9 mouse cellular contexts compared by ENCODE assay signal in genomic region chr12:80157675-80158074, GRCm38 (mm10). TPM values are rescaled to one million over a fixed set of nuclear protein-coding genes. Genes with fewer than 3 reads are reported as not detected.
DNase-seq lines count a peak whose midpoint lies in the region; ATAC-seq and TF ChIP-seq lines count a peak whose summit lies in the region.
"Had no signal": no experiment of that assay in that cellular context is flagged by ENCODE, and none has a peak within 500 bp of the region (broad histone marks: within the 10 kb centered on the region; RNA-seq: fewer than 3 reads in every experiment).

No protein-coding gene starts in this region.

- no peaks in the 10 kb centered on the region for H3K9me3 ChIP-seq in kidney, postnatal 0 days (replicated peaks; ENCODE audit: low read length)
- H3K9me3 ChIP-seq in MEL (replicated peaks; ENCODE audit: insufficient read depth, low read length) = no peaks in the 10 kb centered on the region
- H3K9me3 ChIP-seq in liver, embryonic 13.5 days (replicated peaks) = 0 out of 2 replicates have a peak, but pooled peaks cover 3% of the 10 kb centered on the region
- H3K9me3 ChIP-seq: limb, embryonic 15.5 days had no signal

- no peak overlapping the region for H3K27ac ChIP-seq in cerebellum, adult 2 months (ENCODE audit: insufficient read depth, low read length)
- H3K27ac ChIP-seq in kidney, postnatal 0 days = no peak overlapping the region
- H3K27ac ChIP-seq in MEL (ENCODE audit: control insufficient read depth, low read depth, low read length) = no peak overlapping the region
- no peak overlapping the region for H3K27ac ChIP-seq in liver, embryonic 13.5 days
- H3K27ac ChIP-seq: limb, embryonic 15.5 days had no signal

- peak; percentile 92 for TF ChIP-seq RAD21 in MEL (IDR thresholded peaks at IDR 0.05; ENCODE audit: low read depth, low read length)

- no peaks in the 10 kb centered on the region for H3K79me2 ChIP-seq in MEL (ENCODE audit: control insufficient read depth, insufficient read depth, low read length, poor library complexity)

- no peak overlapping the region for H3K4me3 ChIP-seq in cerebellum, adult 2 months (replicated peaks; ENCODE audit: insufficient read depth, low read depth, low read length)
- H3K4me3 ChIP-seq in kidney, postnatal 0 days (replicated peaks; ENCODE audit: low read depth, low read length) = no peak overlapping the region
- H3K4me3 ChIP-seq in MEL (ENCODE audit: control insufficient read depth in 1 of 2, insufficient read depth in 1 of 2, low read depth in 2 of 2, low read length in 2 of 2) = peak overlapping the region; percentile 53 to 72
- no peak overlapping the region for H3K4me3 ChIP-seq in liver, embryonic 13.5 days (replicated peaks)
- H3K4me3 ChIP-seq: limb, embryonic 15.5 days had no signal

- no peak overlapping the region for H3K4me2 ChIP-seq in kidney, postnatal 0 days (ENCODE audit: low read length)
- peak overlapping the region; percentile 26; the same call in 1 of the 2 replicates for H3K4me2 ChIP-seq in liver, embryonic 13.5 days
- H3K4me2 ChIP-seq: limb, embryonic 15.5 days had no signal

- no peak overlapping the region for H3K9ac ChIP-seq in kidney, postnatal 0 days (ENCODE audit: low read depth, low read length)
- H3K9ac ChIP-seq in MEL (ENCODE audit: control insufficient read depth, low read depth, low read length, poor library complexity, severe bottlenecking) = peak overlapping the region; percentile 60
- no peak overlapping the region for H3K9ac ChIP-seq in liver, embryonic 13.5 days
- H3K9ac ChIP-seq: limb, embryonic 15.5 days had no signal

- TF ChIP-seq POLR2A in cerebellum, adult 2 months (IDR thresholded peaks at IDR 0.05; ENCODE audit: borderline replicate concordance, insufficient read depth, low read length) = no peak
- TF ChIP-seq POLR2A in MEL (IDR thresholded peaks at IDR 0.05; ENCODE audit: control insufficient read depth in 1 of 2, insufficient read depth in 1 of 2, low read depth in 1 of 2, low read length in 2 of 2, poor library complexity in 1 of 2) = no peak

- no peaks in the 10 kb centered on the region for H3K4me1 ChIP-seq in cerebellum, adult 2 months (ENCODE audit: control insufficient read depth, insufficient read depth, low read length)
- H3K4me1 ChIP-seq in kidney, postnatal 0 days (replicated peaks; ENCODE audit: insufficient read depth, low read length) = no peaks in the 10 kb centered on the region
- peaks cover 7 to 8% of the 10 kb centered on the region in 2 experiments; a peak in 2 of 4 replicates for H3K4me1 ChIP-seq in MEL (ENCODE audit: control insufficient read depth in 1 of 2, insufficient read depth in 2 of 2, low read length in 2 of 2)
- peaks cover 4% of the 10 kb centered on the region; the same call in 1 of the 2 replicates for H3K4me1 ChIP-seq in liver, embryonic 13.5 days (replicated peaks)
- H3K4me1 ChIP-seq: limb, embryonic 15.5 days had no signal

- peak; percentile 23; the same call in 1 of the 2 replicates for TF ChIP-seq CTCF in cerebellum, adult 2 months (IDR thresholded peaks at IDR 0.05; ENCODE audit: borderline replicate concordance, insufficient read depth, low read depth, low read length)
- peak; percentile 81 for TF ChIP-seq CTCF in kidney, postnatal 0 days (IDR thresholded peaks at IDR 0.05; ENCODE audit: low read depth)
- peak; percentile 27 to 87 (median 64) for TF ChIP-seq CTCF in MEL (IDR thresholded peaks at IDR 0.05 in 2 of 3, conservative IDR thresholded peaks at IDR 0.05 in 1 of 3; ENCODE audit: control insufficient read depth in 1 of 3, insufficient read depth in 1 of 3, low read depth in 2 of 3, low read length in 3 of 3, poor library complexity in 1 of 3, severe bottlenecking in 1 of 3)

- no peak for TF ChIP-seq EP300 in MEL (IDR thresholded peaks at IDR 0.05; ENCODE audit: low read depth in 1 of 2, low read length in 2 of 2)

- H3K27me3 ChIP-seq in cerebellum, adult 2 months (ENCODE audit: control insufficient read depth, insufficient read depth, low read length) = no peaks in the 10 kb centered on the region
- H3K27me3 ChIP-seq in kidney, postnatal 0 days (ENCODE audit: insufficient read depth, low read length) = no peaks in the 10 kb centered on the region
- H3K27me3 ChIP-seq in MEL (ENCODE audit: control insufficient read depth in 1 of 2, insufficient read depth in 2 of 2, low read length in 2 of 2) = no peaks in the 10 kb centered on the region
- no peaks in the 10 kb centered on the region for H3K27me3 ChIP-seq in liver, embryonic 13.5 days
- H3K27me3 ChIP-seq: limb, embryonic 15.5 days had no signal

- WGBS in cerebellum, adult 2 months = 5% methylated on average over 5 of the region's 5 CpGs
- WGBS in kidney, postnatal 0 days = 6% methylated on average over 5 of the region's 5 CpGs
- WGBS in liver, embryonic 13.5 days (ENCODE audit: insufficient replicate concordance) = 3% methylated on average over 5 of the region's 5 CpGs

- ATAC-seq in cerebellum, adult (ENCODE audit: insufficient number of reproducible peaks, low FRiP score, low TSS enrichment) = no peak
- no peak for ATAC-seq in kidney, postnatal 0 days (replicated peaks; ENCODE audit: low FRiP score, low read depth)
- ATAC-seq in liver, embryonic 13.5 days (ENCODE audit: low read depth) = no peak
- ATAC-seq in monocyte, adult 5-6 weeks (replicated peaks; ENCODE audit: insufficient number of reproducible peaks, low FRiP score, low TSS enrichment, poor library complexity, severe bottlenecking) = no peak

- no peak for DNase-seq in cerebellum, adult 2 months
- peak; percentile 76 for DNase-seq in kidney, postnatal 0 days (ENCODE audit: low spot score)
- DNase-seq in kidney, postnatal 14 days = no peak
- DNase-seq in MEL (ENCODE audit: low read depth, low spot score) = peak; percentile 78
- DNase-seq in liver, embryonic 13.5 days = no peak
- DNase-seq in kidney, adult 8-10 months = no peak

- no peaks in the 10 kb centered on the region for H3K36me3 ChIP-seq in kidney, postnatal 0 days (ENCODE audit: insufficient read depth, low read length)
- no peaks in the 10 kb centered on the region for H3K36me3 ChIP-seq in MEL (ENCODE audit: control insufficient read depth in 1 of 2, insufficient read depth in 2 of 2, low read length in 2 of 2)
- H3K36me3 ChIP-seq in liver, embryonic 13.5 days = no peaks in the 10 kb centered on the region
- H3K36me3 ChIP-seq: limb, embryonic 15.5 days had no signal

TF ChIP-seq in MEL, 35 proteins besides CTCF, POLR2A, EP300 and RAD21:
- TF ChIP-seq TAL1 (IDR thresholded peaks at IDR 0.05; ENCODE audit: low read length) (no peak), JUND (IDR thresholded peaks at IDR 0.05; ENCODE audit: low read depth, low read length) (0 out of 2 replicates have a peak, but pooled peaks have one; percentile 10), ZC3H11A (IDR thresholded peaks at IDR 0.05; ENCODE audit: low read depth, low read length) (peak; percentile 80), SMC3 (IDR thresholded peaks at IDR 0.05; ENCODE audit: low read depth, low read length) (peak; percentile 75)
TF ChIP-seq in MEL: peak in this region for 3.

RNA-seq across cellular contexts. Expression of gene Zfp36l1, which starts 44.9 kb away (rescaled TPM):
- 20.4 and 23.2 TPM in 2 replicates for polyA plus RNA-seq in cerebellum, adult 2 months (2012; rRNA removed)
- polyA plus RNA-seq in kidney, postnatal 0 days (2015; fragmentation: Nextera tagmentation; extraction: Ambion mirVana) = 141 and 160 TPM in 2 replicates
- 1.2 and 1.5 TPM in 2 replicates for total RNA-seq in MEL (2012; rRNA removed)
- 10 to 100 TPM in 1 of 2 experiments, not detected in 1; 22.5 TPM for polyA plus RNA-seq in MEL (2012; ENCODE audit: insufficient read depth in 1 of 2, insufficient read length in 2 of 2, low read depth in 1 of 2, low replicate concordance in 2 of 2, missing spikeins in 1 of 2)
- 18.3 and 20.7 TPM in 2 replicates for polyA plus RNA-seq in liver, embryonic 13.5 days (2015; fragmentation: Nextera tagmentation; extraction: Ambion mirVana)
- 42.9 to 74.7 TPM (median 44.7 TPM) in 3 replicates for total RNA-seq in monocyte, adult 5-6 weeks (2017)

Comparison
In these comparisons a context has a peak if more than half of its experiments do, and no peak if none do; other contexts are left out.
1. DNase-seq: peak in kidney, postnatal 0 days (single experiment) and MEL (single experiment); none in cerebellum, adult 2 months (0 of 2), kidney, postnatal 14 days (single experiment), liver, embryonic 13.5 days (single experiment) and kidney, adult 8-10 months (0 of 2).
2. H3K4me3 ChIP-seq: peak in MEL (2 of 2); none in cerebellum, adult 2 months (single experiment), kidney, postnatal 0 days (single experiment) and liver, embryonic 13.5 days (single experiment).
3. CTCF ChIP-seq: peak in every context shown above with its lines; median percentile 81 in kidney, postnatal 0 days; 64 in MEL; 23 in cerebellum, adult 2 months.